Mouse (Mus musculus): ENCODE data around the gene Eml2. TPM values are rescaled to one million over a fixed set of nuclear protein-coding genes. Genes with fewer than 3 reads are reported as not detected.

The Eml2 gene
- polyA plus RNA-seq, 1 experiment from 2014 or later: 10.9 TPM

DNA sequence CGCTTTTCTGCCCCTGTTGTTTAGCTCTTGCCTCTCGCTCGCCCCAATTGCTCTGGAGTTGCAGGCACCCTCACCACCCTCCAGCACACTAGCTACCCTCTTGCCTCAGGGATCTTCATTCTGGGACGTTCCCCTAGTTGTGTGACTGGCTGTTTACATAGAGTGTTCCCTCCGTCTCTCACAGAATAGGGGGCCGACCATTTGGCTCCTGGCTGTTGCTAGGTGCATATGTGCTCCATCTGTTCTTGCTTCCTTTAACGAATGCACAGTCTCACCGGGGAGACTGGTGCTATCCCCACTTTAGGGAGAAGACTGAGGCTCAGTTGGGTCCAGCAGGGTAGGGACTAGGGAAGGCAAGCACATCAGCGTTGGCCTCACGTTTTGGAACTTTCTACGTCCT is 17.6 kb upstream of the Eml2 start:
- 58% methylated on average over 11 of the region's 11 CpGs for WGBS

DNA sequence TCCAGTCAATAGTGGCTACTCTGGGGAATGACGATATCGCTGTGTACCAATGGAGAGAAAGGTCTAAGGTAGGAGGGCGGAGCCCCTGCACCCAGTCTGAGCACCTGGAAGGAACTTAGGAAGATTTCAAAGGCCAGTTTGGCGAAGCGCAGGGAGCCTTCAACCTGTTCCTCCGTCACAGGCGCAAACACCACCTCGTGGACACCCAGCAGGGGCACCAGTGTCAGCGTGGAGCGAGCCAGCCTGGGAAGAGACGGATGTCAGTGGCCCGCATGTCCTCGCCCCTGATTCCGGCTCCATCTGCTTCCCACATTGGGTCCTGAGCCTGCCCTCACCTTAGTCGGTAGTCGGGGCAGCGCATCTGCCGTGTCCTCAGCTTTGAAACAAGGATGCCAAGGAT is 16.8 kb upstream of the Eml2 start:
- Histone ChIP-seq H3K27me3 (ENCODE audit: control insufficient read depth, insufficient read depth, low read length) (no peaks in the 10 kb centered on the region), H3K4me3 (replicated peaks; ENCODE audit: low read length) (no peak overlapping the region), H3K36me3 (ENCODE audit: control insufficient read depth, insufficient read depth, low read length) (no peaks in the 10 kb centered on the region), H3K4me1 (ENCODE audit: control insufficient read depth, insufficient read depth, low read length) (peaks cover 22% of the 10 kb centered on the region), H3K27ac (ENCODE audit: low read length) (no peak overlapping the region), H3K4me2 (ENCODE audit: low read depth, low read length) (peak overlapping the region; percentile 77), H3K9ac (ENCODE audit: low read length) (peak overlapping the region; percentile 25; the same call in 1 of the 2 replicates), H3K9me3 (replicated peaks; ENCODE audit: control insufficient read depth, low read length) (no peaks in the 10 kb centered on the region)
- ATAC-seq (ENCODE audit: insufficient read depth, low FRiP score): no peak
- WGBS: 13% methylated on average over 18 of the region's 18 CpGs

More for the DNA sequence above, 17.6 kb upstream of the Eml2 start:
- no peak overlapping the region for H3K4me2 ChIP-seq (ENCODE audit: low read depth, low read length)
- H3K27me3 ChIP-seq (ENCODE audit: control insufficient read depth, insufficient read depth, low read length): no peaks in the 10 kb centered on the region
- no peak overlapping the region for H3K4me3 ChIP-seq (replicated peaks; ENCODE audit: low read length)
- H3K36me3 ChIP-seq (ENCODE audit: control insufficient read depth, insufficient read depth, low read length): no peaks in the 10 kb centered on the region
- no peak overlapping the region for H3K9ac ChIP-seq (ENCODE audit: low read length)
- H3K4me1 ChIP-seq (ENCODE audit: control insufficient read depth, insufficient read depth, low read length): peaks cover 14% of the 10 kb centered on the region
- no peak overlapping the region for H3K27ac ChIP-seq (ENCODE audit: low read length)
- H3K9me3 ChIP-seq (replicated peaks; ENCODE audit: control insufficient read depth, low read length): no peaks in the 10 kb centered on the region
- no peak for ATAC-seq (ENCODE audit: insufficient read depth, low FRiP score)

DNA sequence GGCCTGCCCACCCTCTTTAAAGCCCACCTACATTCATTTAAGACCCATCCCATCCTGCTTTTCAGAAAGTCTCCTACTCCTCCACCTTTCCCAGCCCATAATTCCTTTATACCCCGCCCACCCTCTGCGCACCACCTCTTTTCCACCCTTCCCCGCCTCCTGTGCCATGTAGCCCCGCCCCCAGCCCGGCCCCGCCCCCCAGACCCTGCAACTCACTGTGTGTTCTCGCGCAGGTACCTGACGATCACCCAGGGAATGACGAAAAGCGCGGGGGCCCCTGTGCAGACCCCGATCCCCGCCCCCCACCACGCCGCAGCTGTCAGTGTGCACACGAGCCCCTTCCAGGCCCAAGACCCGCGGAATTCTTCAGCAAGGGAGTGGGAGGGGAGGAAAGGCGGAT is 16.1 kb upstream of the Eml2 start:
- H3K4me2 ChIP-seq (ENCODE audit: low read depth, low read length): peak overlapping the region; percentile 77
- H3K4me1 ChIP-seq (ENCODE audit: control insufficient read depth, insufficient read depth, low read length): peaks cover 29% of the 10 kb centered on the region
- WGBS: 1% methylated on average over 20 of the region's 20 CpGs
- H3K36me3 ChIP-seq (ENCODE audit: control insufficient read depth, insufficient read depth, low read length): no peaks in the 10 kb centered on the region
- H3K27ac ChIP-seq (ENCODE audit: low read length): no peak overlapping the region
- H3K27me3 ChIP-seq (ENCODE audit: control insufficient read depth, insufficient read depth, low read length): no peaks in the 10 kb centered on the region; the same call in 1 of the 2 replicates
- no peaks in the 10 kb centered on the region for H3K9me3 ChIP-seq (replicated peaks; ENCODE audit: control insufficient read depth, low read length)
- H3K9ac ChIP-seq (ENCODE audit: low read length): peak overlapping the region; percentile 70
- ATAC-seq (ENCODE audit: insufficient read depth, low FRiP score): peak; percentile 60; the same call in 1 of the 2 replicates
- peak overlapping the region; percentile 48 for H3K4me3 ChIP-seq (replicated peaks; ENCODE audit: low read length)

DNA sequence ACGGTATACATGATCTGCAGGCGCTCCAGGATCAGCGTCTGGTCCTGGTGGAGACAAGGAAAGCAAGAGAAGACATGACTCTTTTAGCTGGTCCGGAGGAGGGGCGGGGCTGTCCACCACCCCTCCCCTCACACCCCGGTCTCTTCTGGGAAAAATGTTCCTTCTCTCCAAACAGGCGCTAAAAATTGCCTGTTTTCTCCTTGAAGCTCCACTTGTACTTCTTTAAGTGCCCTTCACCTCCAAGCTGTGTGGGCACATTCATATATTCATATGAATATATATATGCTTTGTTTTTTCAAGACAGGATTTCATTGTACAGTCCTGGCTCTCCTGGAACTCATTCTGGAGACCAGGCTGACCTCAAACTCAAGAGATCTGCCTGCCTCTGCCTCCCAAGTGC is 13.3 kb upstream of the Eml2 start:
- 81% methylated on average over 7 of the region's 7 CpGs for WGBS
- no peak overlapping the region for H3K27ac ChIP-seq (ENCODE audit: low read length)
- no peak overlapping the region for H3K9ac ChIP-seq (ENCODE audit: low read length)
- H3K4me2 ChIP-seq (ENCODE audit: low read depth, low read length): no peak overlapping the region
- no peak for ATAC-seq (ENCODE audit: insufficient read depth, low FRiP score)
- H3K4me1 ChIP-seq (ENCODE audit: control insufficient read depth, insufficient read depth, low read length): peaks cover 37% of the 10 kb centered on the region
- no peaks in the 10 kb centered on the region; the same call in 1 of the 2 replicates for H3K27me3 ChIP-seq (ENCODE audit: control insufficient read depth, insufficient read depth, low read length)
- no peaks in the 10 kb centered on the region for H3K36me3 ChIP-seq (ENCODE audit: control insufficient read depth, insufficient read depth, low read length)
- H3K4me3 ChIP-seq (replicated peaks; ENCODE audit: low read length): no peak overlapping the region
- H3K9me3 ChIP-seq (replicated peaks; ENCODE audit: control insufficient read depth, low read length): no peaks in the 10 kb centered on the region

DNA sequence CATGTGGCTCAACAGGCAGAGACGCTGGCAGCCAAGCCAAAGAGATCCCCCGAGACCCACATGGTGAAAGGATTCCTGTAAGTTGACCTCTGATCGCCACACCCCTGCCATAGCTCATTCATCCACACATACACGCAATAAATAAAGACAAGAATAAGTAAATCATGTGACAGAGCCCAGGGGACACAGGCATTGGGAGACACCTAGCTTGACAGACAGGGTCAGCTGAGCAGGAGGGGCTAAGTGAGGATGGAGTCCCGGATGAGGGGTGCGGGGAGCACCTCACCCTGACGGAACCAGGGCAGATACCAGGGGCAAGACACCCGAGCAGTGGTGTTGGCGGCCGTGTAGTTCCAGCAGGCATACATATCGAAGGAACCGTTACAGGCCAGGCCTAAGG is 12.5 kb upstream of the Eml2 start:
- ATAC-seq (ENCODE audit: insufficient read depth, low FRiP score): no peak
- H3K36me3 ChIP-seq (ENCODE audit: control insufficient read depth, insufficient read depth, low read length): no peaks in the 10 kb centered on the region
- H3K9me3 ChIP-seq (replicated peaks; ENCODE audit: control insufficient read depth, low read length): no peaks in the 10 kb centered on the region
- no peak overlapping the region for H3K27ac ChIP-seq (ENCODE audit: low read length)
- H3K27me3 ChIP-seq (ENCODE audit: control insufficient read depth, insufficient read depth, low read length): no peaks in the 10 kb centered on the region; the same call in 1 of the 2 replicates
- H3K4me1 ChIP-seq (ENCODE audit: control insufficient read depth, insufficient read depth, low read length): peaks cover 37% of the 10 kb centered on the region
- H3K4me3 ChIP-seq (replicated peaks; ENCODE audit: low read length): no peak overlapping the region
- peak overlapping the region; percentile 35 for H3K9ac ChIP-seq (ENCODE audit: low read length)
- H3K4me2 ChIP-seq (ENCODE audit: low read depth, low read length): peak overlapping the region; percentile 45
- WGBS: 30% methylated on average over 12 of the region's 12 CpGs

DNA sequence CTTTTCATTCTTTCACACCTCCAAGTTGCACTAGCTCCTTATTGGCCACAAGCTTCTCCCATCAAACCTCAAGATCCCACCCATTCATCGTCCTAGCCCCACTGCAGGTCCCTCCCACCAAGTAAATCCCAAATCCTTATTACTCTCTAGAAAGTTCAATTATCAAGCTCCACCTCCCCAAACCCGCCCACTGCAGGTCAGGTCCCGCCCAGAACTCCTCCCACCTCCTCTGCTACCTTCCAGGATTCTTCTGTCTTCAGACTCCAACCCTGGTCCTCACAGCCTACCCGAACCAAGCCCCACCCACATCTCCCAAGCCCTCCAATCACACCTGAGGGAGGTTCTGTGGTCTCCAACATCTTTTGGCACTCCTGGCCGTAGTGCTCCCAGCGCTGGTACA is 12.0 kb upstream of the Eml2 start:
- H3K4me2 ChIP-seq (ENCODE audit: low read depth, low read length): peak overlapping the region; percentile 45
- no peak overlapping the region for H3K9ac ChIP-seq (ENCODE audit: low read length)
- no peaks in the 10 kb centered on the region for H3K36me3 ChIP-seq (ENCODE audit: control insufficient read depth, insufficient read depth, low read length)
- H3K4me1 ChIP-seq (ENCODE audit: control insufficient read depth, insufficient read depth, low read length): peaks cover 37% of the 10 kb centered on the region
- peak; percentile 58 for ATAC-seq (ENCODE audit: insufficient read depth, low FRiP score)
- no peaks in the 10 kb centered on the region for H3K9me3 ChIP-seq (replicated peaks; ENCODE audit: control insufficient read depth, low read length)
- 1% methylated on average over 6 of the region's 6 CpGs for WGBS
- H3K27ac ChIP-seq (ENCODE audit: low read length): no peak overlapping the region
- H3K27me3 ChIP-seq (ENCODE audit: control insufficient read depth, insufficient read depth, low read length): no peaks in the 10 kb centered on the region; the same call in 1 of the 2 replicates
- peak overlapping the region; percentile 4 for H3K4me3 ChIP-seq (replicated peaks; ENCODE audit: low read length)

DNA sequence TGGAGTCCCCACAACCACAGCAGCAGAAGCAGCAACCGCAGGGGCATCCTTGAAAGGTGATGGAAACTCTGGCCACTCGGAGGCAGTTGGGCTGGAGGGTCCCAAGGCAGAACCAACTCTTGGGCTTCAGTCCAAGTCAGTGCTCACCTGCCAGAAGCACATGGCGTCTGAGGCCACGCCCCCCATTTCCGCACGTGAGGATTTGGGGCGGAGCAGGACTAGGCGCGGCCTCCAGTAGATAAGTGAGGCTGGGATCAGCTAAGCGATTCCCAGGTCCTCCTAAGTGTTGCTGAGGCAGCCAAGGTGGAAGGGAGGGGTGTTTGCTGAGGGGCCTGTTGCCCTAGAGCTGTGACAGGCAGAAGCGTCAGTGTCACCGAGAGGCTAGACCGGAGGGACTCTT is 11.2 kb upstream of the Eml2 start:
- Histone ChIP-seq H3K36me3 (ENCODE audit: control insufficient read depth, insufficient read depth, low read length) (no peaks in the 10 kb centered on the region), H3K27ac (ENCODE audit: low read length) (no peak overlapping the region), H3K9ac (ENCODE audit: low read length) (no peak overlapping the region), H3K9me3 (replicated peaks; ENCODE audit: control insufficient read depth, low read length) (no peaks in the 10 kb centered on the region), H3K4me3 (replicated peaks; ENCODE audit: low read length) (0 out of 2 replicates have a peak overlapping the region, but pooled peaks have one; percentile 2), H3K4me1 (ENCODE audit: control insufficient read depth, insufficient read depth, low read length) (peaks cover 31% of the 10 kb centered on the region), H3K4me2 (ENCODE audit: low read depth, low read length) (peak overlapping the region; percentile 28), H3K27me3 (ENCODE audit: control insufficient read depth, insufficient read depth, low read length) (no peaks in the 10 kb centered on the region; the same call in 1 of the 2 replicates)
- 6% methylated on average over 13 of the region's 13 CpGs for WGBS
- peak; percentile 34; the same call in 1 of the 2 replicates for ATAC-seq (ENCODE audit: insufficient read depth, low FRiP score)

DNA sequence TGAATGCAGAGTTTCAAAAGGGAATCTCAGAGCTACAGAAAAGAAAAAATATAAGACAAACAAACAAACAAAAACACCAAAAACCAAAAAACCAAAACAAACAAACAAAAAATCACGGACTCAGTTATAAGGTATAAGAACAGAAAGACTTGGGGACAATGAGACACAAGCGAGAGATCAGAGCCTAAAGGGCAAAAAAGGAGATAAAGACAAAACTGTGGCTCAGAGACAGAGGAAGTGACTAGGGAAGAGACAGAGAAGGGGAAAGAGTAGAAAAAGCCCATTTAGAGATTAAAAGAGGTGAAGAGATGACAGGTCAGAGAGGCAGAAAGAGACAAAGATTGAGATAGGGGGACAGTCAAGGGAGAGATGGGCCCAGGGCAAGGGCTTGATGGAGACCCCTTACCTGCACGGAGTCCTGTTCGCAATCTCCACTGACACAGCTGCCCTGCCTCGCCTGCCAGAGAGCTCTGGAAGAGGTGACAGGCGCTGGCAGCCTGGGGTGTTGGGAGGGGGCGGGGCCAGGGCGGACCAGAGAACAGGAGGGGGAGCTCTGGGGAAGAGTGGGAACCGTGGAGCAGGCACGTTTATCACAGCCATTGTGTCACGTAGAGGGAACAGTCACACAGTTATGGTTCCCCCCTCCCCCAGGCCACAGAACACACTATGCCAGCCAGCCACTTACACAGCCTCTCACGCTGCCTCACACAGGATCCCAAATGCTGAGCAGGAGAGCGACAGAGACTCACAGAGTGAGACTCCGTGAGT is 10.4 kb upstream of the Eml2 start, which contains the start of gene Gipr:
Gene Gipr (minus strand): TSS at position 472 of the 768 bp plus-strand sequence.
- Histone ChIP-seq H3K27ac (ENCODE audit: low read length) (no peak within 1 kb of the TSS), H3K4me1 (ENCODE audit: control insufficient read depth, insufficient read depth, low read length) (peaks cover 26% of the 10 kb centered on the region), H3K27me3 (ENCODE audit: control insufficient read depth, insufficient read depth, low read length) (no peaks in the 10 kb centered on the region; the same call in 1 of the 2 replicates), H3K9ac (ENCODE audit: low read length) (peak within 1 kb of the TSS; percentile 44; the same call in 1 of the 2 replicates), H3K4me3 (replicated peaks; ENCODE audit: low read length) (0 out of 2 replicates have a peak within 1 kb of the TSS, but pooled peaks have one; percentile 2), H3K36me3 (ENCODE audit: control insufficient read depth, insufficient read depth, low read length) (no peaks in the 10 kb centered on the region), H3K4me2 (ENCODE audit: low read depth, low read length) (peak within 1 kb of the TSS; percentile 38), H3K9me3 (replicated peaks; ENCODE audit: control insufficient read depth, low read length) (no peaks in the 10 kb centered on the region)
- 11% methylated on average over 14 of the region's 14 CpGs for WGBS
- peak; percentile 42 for ATAC-seq (ENCODE audit: insufficient read depth, low FRiP score)

DNA sequence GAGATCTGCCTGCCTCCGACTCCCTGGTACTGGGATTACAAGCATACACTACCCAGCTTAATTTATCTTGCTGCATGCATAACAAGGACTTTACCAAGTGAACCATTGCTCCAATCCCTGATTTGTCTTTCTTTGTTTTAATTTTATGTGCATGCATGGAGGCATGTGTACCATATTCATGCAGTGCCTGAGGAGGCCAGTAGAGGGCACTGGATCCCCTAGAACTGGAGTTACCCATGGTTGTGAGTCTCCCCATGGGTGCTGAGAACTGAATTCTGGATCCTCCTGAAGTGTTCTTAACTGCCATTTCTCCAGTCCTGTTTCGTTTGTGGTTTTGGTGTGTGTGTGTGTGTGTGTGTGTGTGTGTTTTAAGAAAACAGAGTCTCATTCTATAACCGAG is 9.2 kb upstream of the Eml2 start:
- ATAC-seq (ENCODE audit: insufficient read depth, low FRiP score): no peak
- Histone ChIP-seq H3K27me3 (ENCODE audit: control insufficient read depth, insufficient read depth, low read length) (no peaks in the 10 kb centered on the region; the same call in 1 of the 2 replicates), H3K4me1 (ENCODE audit: control insufficient read depth, insufficient read depth, low read length) (peaks cover 32% of the 10 kb centered on the region), H3K4me3 (replicated peaks; ENCODE audit: low read length) (no peak overlapping the region), H3K9ac (ENCODE audit: low read length) (no peak overlapping the region), H3K9me3 (replicated peaks; ENCODE audit: control insufficient read depth, low read length) (no peaks in the 10 kb centered on the region), H3K4me2 (ENCODE audit: low read depth, low read length) (no peak overlapping the region), H3K36me3 (ENCODE audit: control insufficient read depth, insufficient read depth, low read length) (no peaks in the 10 kb centered on the region), H3K27ac (ENCODE audit: low read length) (no peak overlapping the region)
- 88% methylated on average over 3 of the region's 3 CpGs for WGBS

Data from stomach, embryonic 16.5 days (tissue).